Mouse (Mus musculus) MEL (cell line): ENCODE data around the gene Rgs6. TPM values are rescaled to one million over a fixed set of nuclear protein-coding genes. Genes with fewer than 3 reads are reported as not detected.

Experiments used
- DNase-seq: peaks from one replicate; pipeline ENCODE4 v3.0.0; 2011; ENCODE audit warnings: low read depth, low spot score
- H3K27ac ChIP-seq: 2 replicates; pipeline ENCODE4 v1.5.1; 2012; ENCODE audit warnings: low read depth, mild to moderate bottlenecking, control low read depth, low read length, moderate library complexity; ENCODE audit not compliant: control insufficient read depth
- H3K27me3 ChIP-seq, 2 experiments: fragments of 150-350 bp in 1 of 2; sonication (generic) in 1 of 2; 2 replicates each; pipeline ENCODE4 v1.6.1; 2012; ENCODE audit warnings: low read length in 2 of 2, mild to moderate bottlenecking in 2 of 2, improper control_type of control experiment in 1 of 2, moderate library complexity in 1 of 2; ENCODE audit not compliant: insufficient read depth in 2 of 2, control insufficient read depth in 1 of 2
- H3K36me3 ChIP-seq, 2 experiments: 2 replicates each; pipeline ENCODE4 v1.6.1; 2012 to 2014; ENCODE audit warnings: low read length in 2 of 2, improper control_type of control experiment in 1 of 2, inconsistent platforms in 1 of 2, mild to moderate bottlenecking in 1 of 2; ENCODE audit not compliant: insufficient read depth in 2 of 2, control insufficient read depth in 1 of 2
- H3K4me1 ChIP-seq, 2 experiments: fragments of 150-350 bp in 1 of 2; sonication (generic) in 1 of 2; 2 replicates each; pipeline ENCODE4 v1.6.1; 2012; ENCODE audit warnings: low read length in 2 of 2, improper control_type of control experiment in 1 of 2, mild to moderate bottlenecking in 1 of 2; ENCODE audit not compliant: insufficient read depth in 2 of 2, control insufficient read depth in 1 of 2
- H3K4me3 ChIP-seq, 2 experiments: fragments of 150-350 bp in 1 of 2; sonication (generic) in 1 of 2; 2 replicates each; pipeline ENCODE4 v1.5.1; 2012; ENCODE audit warnings: low read depth in 2 of 2, low read length in 2 of 2, mild to moderate bottlenecking in 2 of 2, moderate library complexity in 2 of 2, control low read depth in 1 of 2, improper control_type of control experiment in 1 of 2; ENCODE audit not compliant: control insufficient read depth in 1 of 2, insufficient read depth in 1 of 2
- H3K79me2 ChIP-seq: 2 replicates; pipeline ENCODE4 v1.6.1; 2012; ENCODE audit warnings: mild to moderate bottlenecking, low read length, moderate library complexity; ENCODE audit not compliant: control insufficient read depth, poor library complexity, insufficient read depth
- H3K9ac ChIP-seq: 2 replicates; pipeline ENCODE4 v1.6.1; 2012; ENCODE audit warnings: low read depth, mild to moderate bottlenecking, control low read depth, low read length, moderate library complexity; ENCODE audit not compliant: control insufficient read depth, poor library complexity, severe bottlenecking
- H3K9me3 ChIP-seq: fragments of 150-350 bp; sonication (generic); replicated peaks from 2 replicates; pipeline ENCODE4 v1.6.1; 2012; ENCODE audit warnings: mild to moderate bottlenecking, low read length, improper control_type of control experiment, moderate library complexity; ENCODE audit not compliant: insufficient read depth
- BHLHE40 ChIP-seq: IDR thresholded peaks from 2 replicates; pipeline ENCODE4 v1.6.1; 2012; ENCODE audit warnings: low read depth, mild to moderate bottlenecking, inconsistent platforms, low read length, improper control_type of control experiment, borderline replicate concordance
- CHD1 ChIP-seq: IDR thresholded peaks from 2 replicates; pipeline ENCODE4 v1.6.1; 2012; ENCODE audit warnings: low read depth, mild to moderate bottlenecking, inconsistent platforms, low read length, improper control_type of control experiment
- CHD2 ChIP-seq: IDR thresholded peaks from 2 replicates; pipeline ENCODE4 v1.6.1; 2011; ENCODE audit warnings: low read length, improper control_type of control experiment
- EP300 ChIP-seq, 2 experiments: IDR thresholded peaks; 2 replicates each; pipeline ENCODE4 v1.6.1; 2011; ENCODE audit warnings: improper control_type of control experiment in 2 of 2, low read length in 2 of 2, low read depth in 1 of 2, mild to moderate bottlenecking in 1 of 2
- GATA1 ChIP-seq: IDR thresholded peaks from 2 replicates; pipeline ENCODE4 v1.6.1; 2011; ENCODE audit warnings: low read depth, low read length, improper control_type of control experiment
- HCFC1 ChIP-seq: IDR thresholded peaks from 2 replicates; pipeline ENCODE4 v1.6.1; 2012; ENCODE audit warnings: low read depth, mild to moderate bottlenecking, inconsistent platforms, low read length, improper control_type of control experiment, moderate library complexity
- JUND ChIP-seq: IDR thresholded peaks from 2 replicates; pipeline ENCODE4 v1.6.1; 2011; ENCODE audit warnings: low read depth, mild to moderate bottlenecking, improper control_type of control experiment, low read length
- KAT2A ChIP-seq: conservative IDR thresholded peaks from 2 replicates; pipeline ENCODE4 v1.6.1; 2012; ENCODE audit warnings: low read depth, low read length, improper control_type of control experiment, inconsistent platforms
- MAFK ChIP-seq: IDR thresholded peaks from 2 replicates; pipeline ENCODE4 v1.6.1; 2011; ENCODE audit warnings: low read depth, mild to moderate bottlenecking, low read length, improper control_type of control experiment, borderline replicate concordance
- MAZ ChIP-seq: IDR thresholded peaks from 2 replicates; pipeline ENCODE4 v1.6.1; 2012; ENCODE audit warnings: low read depth, mild to moderate bottlenecking, inconsistent platforms, low read length, improper control_type of control experiment
- MXI1 ChIP-seq: IDR thresholded peaks from 2 replicates; pipeline ENCODE4 v1.6.1; 2011; ENCODE audit warnings: mild to moderate bottlenecking, low read depth, low read length, improper control_type of control experiment
- MYB ChIP-seq: IDR thresholded peaks from 2 replicates; pipeline ENCODE4 v1.6.1; 2011; ENCODE audit warnings: mild to moderate bottlenecking, low read depth, low read length, improper control_type of control experiment
- NELFE ChIP-seq: IDR thresholded peaks from 2 replicates; pipeline ENCODE4 v1.6.1; 2011; ENCODE audit warnings: low read depth, low read length, improper control_type of control experiment
- NRF1 ChIP-seq: IDR thresholded peaks from 2 replicates; pipeline ENCODE4 v1.6.1; 2014; ENCODE audit warnings: low read depth, mild to moderate bottlenecking, inconsistent platforms, low read length, improper control_type of control experiment, moderate library complexity; ENCODE audit not compliant: poor library complexity, insufficient read depth, severe bottlenecking
- POLR2A ChIP-seq, 2 experiments: IDR thresholded peaks; 2 replicates each; pipeline ENCODE4 v1.6.1; 2011 to 2012; ENCODE audit warnings: low read length in 2 of 2, mild to moderate bottlenecking in 2 of 2, control low read depth in 1 of 2, improper control_type of control experiment in 1 of 2, low read depth in 1 of 2, moderate library complexity in 1 of 2; ENCODE audit not compliant: control insufficient read depth in 1 of 2, insufficient read depth in 1 of 2, poor library complexity in 1 of 2
- POLR2AphosphoS5 ChIP-seq: IDR thresholded peaks from 2 replicates; pipeline ENCODE4 v1.6.1; 2012; ENCODE audit warnings: low read depth, borderline replicate concordance, mild to moderate bottlenecking, inconsistent platforms, low read length, moderate library complexity, mixed read lengths
- RAD21 ChIP-seq: IDR thresholded peaks from 2 replicates; pipeline ENCODE4 v1.6.1; 2011; ENCODE audit warnings: mild to moderate bottlenecking, low read depth, low read length, improper control_type of control experiment
- RCOR1 ChIP-seq: IDR thresholded peaks from 2 replicates; pipeline ENCODE4 v1.6.1; 2012; ENCODE audit warnings: low read depth, mild to moderate bottlenecking, inconsistent platforms, low read length, improper control_type of control experiment
- SIN3A ChIP-seq: IDR thresholded peaks from 2 replicates; pipeline ENCODE4 v1.6.1; 2012; ENCODE audit warnings: low read length, improper control_type of control experiment, inconsistent platforms
- SMC3 ChIP-seq: IDR thresholded peaks from 2 replicates; pipeline ENCODE4 v1.6.1; 2011; ENCODE audit warnings: low read depth, low read length, improper control_type of control experiment
- TAL1 ChIP-seq: IDR thresholded peaks from 2 replicates; pipeline ENCODE4 v1.6.1; 2012; ENCODE audit warnings: mild to moderate bottlenecking, inconsistent platforms, low read length, moderate library complexity, mixed read lengths
- TBP ChIP-seq: IDR thresholded peaks from 2 replicates; pipeline ENCODE4 v1.8.0; 2011; ENCODE audit warnings: low read depth, low read length, improper control_type of control experiment
- TCF12 ChIP-seq: IDR thresholded peaks from 2 replicates; pipeline ENCODE4 v1.6.1; 2014; ENCODE audit warnings: low read depth, mild to moderate bottlenecking, inconsistent platforms, low read length, improper control_type of control experiment, moderate library complexity
- UBTF ChIP-seq: IDR thresholded peaks from 2 replicates; pipeline ENCODE4 v1.6.1; 2012; ENCODE audit warnings: low read depth, mild to moderate bottlenecking, inconsistent platforms, low read length, improper control_type of control experiment, moderate library complexity, borderline replicate concordance; ENCODE audit not compliant: insufficient read depth
- USF2 ChIP-seq, 2 experiments: IDR thresholded peaks; 2 replicates each; pipeline ENCODE4 v1.6.1; 2011 to 2012; ENCODE audit warnings: improper control_type of control experiment in 2 of 2, low read length in 2 of 2, borderline replicate concordance in 1 of 2, inconsistent platforms in 1 of 2, low read depth in 1 of 2, mild to moderate bottlenecking in 1 of 2; ENCODE audit not compliant: insufficient read depth in 1 of 2
- ZC3H11A ChIP-seq: IDR thresholded peaks from 2 replicates; pipeline ENCODE4 v1.6.1; 2012; ENCODE audit warnings: low read depth, mild to moderate bottlenecking, inconsistent platforms, low read length, improper control_type of control experiment
- polyA plus RNA-seq, 2 experiments: library from polyadenylated mRNA; stranded (reverse) in 1 of 2; unstranded in 1 of 2; fragments of >175 nt in 1 of 2; fragments of >200 nt in 1 of 2; gene quantifications; 2 replicates each; pipeline versions ENCODE4 v1.2.1 to v1.2.4; 2012; ENCODE audit warnings: low replicate concordance in 2 of 2, low read depth in 1 of 2; ENCODE audit not compliant: insufficient read length in 2 of 2, insufficient read depth in 1 of 2, missing spikeins in 1 of 2
- total RNA-seq: library from RNA; depleted of rRNA; stranded (reverse); fragments of 300-350 nt; gene quantifications from 2 replicates; pipeline ENCODE4 v1.2.3, GENCODE M21; 2012

Gene Rgs6
- total and polyA plus RNA-seq, 3 experiments = not detected

- H3K36me3 ChIP-seq = no peaks in the 10 kb centered on the region
- no peaks in the 10 kb centered on the region; a peak in 2 of 4 replicates for H3K27me3 ChIP-seq
- H3K9me3 ChIP-seq = no peaks in the 10 kb centered on the region
- no peak overlapping the region for H3K9ac ChIP-seq
- H3K4me3 ChIP-seq = no peak overlapping the region
- no peak overlapping the region for H3K27ac ChIP-seq
- H3K79me2 ChIP-seq = no peaks in the 10 kb centered on the region
- no peak for DNase-seq
- H3K4me1 ChIP-seq = no peaks in the 10 kb centered on the region
- no peak for TF ChIP-seq KAT2A
- TF ChIP-seq ZC3H11A = no peak
- no peak for TF ChIP-seq BHLHE40
- TF ChIP-seq TBP = no peak
- TF ChIP-seq SMC3 = no peak
- no peak for TF ChIP-seq TCF12
- TF ChIP-seq CHD2 = no peak
- TF ChIP-seq NELFE = no peak
- no peak for TF ChIP-seq EP300 (IDR thresholded peaks at IDR 0.05; ENCODE audit: low read depth in 1 of 2, low read length in 2 of 2)
- no peak for TF ChIP-seq UBTF
- TF ChIP-seq CHD1 = no peak
- no peak for TF ChIP-seq RAD21
These were observed 174.0 kb downstream of the Rgs6 start for GRCm38 (mm10) chr12:82762046-82762445.

DNA sequence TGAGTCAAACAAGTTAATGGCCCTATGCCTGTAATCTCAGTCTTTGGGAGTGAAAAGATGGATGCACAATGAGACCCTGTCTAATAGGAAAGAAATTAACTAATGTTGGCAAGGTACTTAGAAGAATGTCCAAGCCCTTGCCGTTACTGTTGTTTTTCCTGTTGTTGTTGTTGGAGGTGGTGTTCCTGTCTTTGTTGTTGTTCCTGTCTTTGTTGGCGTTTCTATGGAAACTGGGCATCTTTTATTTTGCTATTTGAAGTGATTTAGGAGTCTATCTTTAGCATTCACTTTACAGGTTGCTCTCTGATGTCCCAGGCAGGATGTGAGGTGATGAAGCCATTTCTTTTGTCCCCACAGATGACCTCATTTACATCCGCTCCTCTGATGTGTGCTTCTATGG, 180.6 kb downstream of the Rgs6 start:
- no peak overlapping the region for H3K4me3 ChIP-seq
- no peak overlapping the region for H3K27ac ChIP-seq
- no peaks in the 10 kb centered on the region for H3K4me1 ChIP-seq
- H3K27me3 ChIP-seq = no peaks in the 10 kb centered on the region; a peak in 2 of 4 replicates
- no peaks in the 10 kb centered on the region for H3K36me3 ChIP-seq
- TF ChIP-seq BHLHE40 (no peak), HCFC1 (no peak), JUND (no peak), CHD1 (no peak), MXI1 (no peak), RCOR1 (no peak), POLR2A (IDR thresholded peaks at IDR 0.05; ENCODE audit: control insufficient read depth in 1 of 2, insufficient read depth in 1 of 2, low read depth in 1 of 2, low read length in 2 of 2, poor library complexity in 1 of 2) (no peak), MAFK (no peak), MAZ (no peak), USF2 (IDR thresholded peaks at IDR 0.05; ENCODE audit: borderline replicate concordance in 1 of 2, insufficient read depth in 1 of 2, low read depth in 1 of 2, low read length in 2 of 2) (no peak), MYB (no peak), TBP (no peak), TAL1 (no peak), GATA1 (no peak), SMC3 (no peak), SIN3A (no peak), NRF1 (no peak), POLR2AphosphoS5 (no peak), KAT2A (no peak)
- DNase-seq = no peak
- no peaks in the 10 kb centered on the region for H3K79me2 ChIP-seq
- no peaks in the 10 kb centered on the region for H3K9me3 ChIP-seq
- H3K9ac ChIP-seq = no peak overlapping the region
